35 mouse cellular contexts compared by ENCODE assay signal in the genomic region with DNA sequence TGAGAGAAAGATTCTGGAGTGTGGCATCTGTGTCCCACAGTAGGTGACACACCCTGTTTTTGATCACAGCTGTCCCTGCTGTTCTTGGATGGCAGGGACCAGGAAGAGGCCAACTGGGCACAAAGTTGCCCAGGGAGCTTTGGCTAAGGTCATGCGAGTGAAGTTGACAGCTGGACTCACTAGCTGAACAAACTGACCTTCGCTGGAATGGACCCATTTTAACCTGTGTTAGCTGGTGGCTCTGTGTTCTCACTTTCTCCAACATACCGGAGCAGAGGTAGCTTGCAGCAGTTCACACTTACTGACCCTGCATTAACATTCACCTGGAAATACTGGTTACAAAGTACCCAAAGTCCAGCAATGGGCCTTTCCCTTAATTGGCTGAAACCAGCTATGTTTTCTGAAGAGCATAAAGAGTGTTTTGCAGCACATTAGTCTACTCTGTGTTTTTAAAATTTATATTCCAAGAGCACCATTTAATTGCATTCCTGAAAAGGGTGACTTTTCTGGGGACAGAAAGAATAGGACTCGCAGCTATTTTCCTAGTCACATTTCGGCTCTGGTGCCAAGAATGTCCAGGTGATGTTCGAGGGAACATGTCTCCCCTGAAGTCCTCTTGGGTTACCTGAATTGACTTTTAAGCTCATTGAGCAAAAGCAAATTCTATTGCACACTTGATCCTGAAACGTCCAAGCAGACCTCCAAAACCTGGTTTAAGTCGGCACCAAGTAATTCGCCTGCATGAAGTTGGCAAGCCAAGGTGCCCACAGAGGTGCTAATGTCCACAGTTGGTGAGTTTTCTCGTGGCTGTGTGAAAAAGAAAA. TPM values are rescaled to one million over a fixed set of nuclear protein-coding genes. Genes with fewer than 3 reads are reported as not detected.
DNase-seq lines count a peak whose midpoint lies in the region; TF ChIP-seq lines count a peak whose summit lies in the region.
"Had no signal": no experiment of that assay in that cellular context is flagged by ENCODE, and none has a peak within 500 bp of the region (broad histone marks: within the 10 kb centered on the region; RNA-seq: fewer than 3 reads in every experiment).

No protein-coding gene starts in this region.

- DNase-seq in gastrocnemius, adult 2 months: peak; percentile 39
- no peak for DNase-seq in gastrocnemius, postnatal 36 days
- DNase-seq in kidney, adult 2 months: peak; percentile 81
- DNase-seq in kidney, postnatal 10 days: no peak
- peak; percentile 39 for DNase-seq in gastrocnemius, postnatal 14 days
- DNase-seq in kidney, postnatal 36 days: peak; percentile 54 to 71
- DNase-seq in ovary, postnatal 14 days (ENCODE audit: low spot score): no peak
- DNase-seq: adrenal gland, postnatal 14 days; cerebellum, adult 11-12 months; cerebellum, adult 9-11 months; heart, adult 2 months; heart, postnatal 10 days; liver, embryonic 13.5 days; lung, adult 18-20 months; lung, postnatal 4 days had no signal

- TF ChIP-seq POLR2A in kidney, adult 2 months (IDR thresholded peaks at IDR 0.05; ENCODE audit: low read depth, low read length): no peak

- 67% methylated on average over 10 of the region's 10 CpGs for WGBS in kidney, adult 2 months

- no peaks in the 10 kb centered on the region for H3K36me3 ChIP-seq in kidney, adult 2 months (ENCODE audit: control insufficient read depth, insufficient read depth, low read length)
- H3K36me3 ChIP-seq: heart, embryonic 13.5 days; hindbrain, embryonic 10.5 days; hindbrain, embryonic 15.5 days; limb, embryonic 13.5 days; liver, embryonic 13.5 days; midbrain, embryonic 12.5 days; neural tube, embryonic 12.5 days; stomach, embryonic 15.5 days had no signal

- no peaks in the 10 kb centered on the region for H3K27me3 ChIP-seq in kidney, adult 2 months (replicated peaks; ENCODE audit: control insufficient read depth, insufficient read depth, low read length)
- H3K27me3 ChIP-seq: heart, embryonic 13.5 days; hindbrain, embryonic 15.5 days; limb, embryonic 13.5 days; liver, embryonic 13.5 days; megakaryocyte, embryonic 14.5 days; midbrain, embryonic 12.5 days; neural tube, embryonic 12.5 days; stomach, embryonic 15.5 days had no signal

- intact Hi-C loops in gastrocnemius, adult 2 months (cut with DNase I): no loop called here
- intact Hi-C loops in gastrocnemius, postnatal 36 days (cut with DNase I): no loop called here
- intact Hi-C loops in gastrocnemius, postnatal 14 days (cut with DNase I; ENCODE audit: low total_unique reads): no loop called here

- no peak for TF ChIP-seq CTCF in gastrocnemius, adult 2 months (IDR thresholded peaks at IDR 0.05)
- TF ChIP-seq CTCF in kidney, adult 2 months (conservative IDR thresholded peaks at IDR 0.05; ENCODE audit: insufficient read depth, insufficient read length, low read depth, low read length): no peak

- peak overlapping the region; percentile 77 for H3K27ac ChIP-seq in gastrocnemius, adult 2 months
- H3K27ac ChIP-seq in kidney, adult 2 months (ENCODE audit: insufficient read depth, low read depth, low read length): peak overlapping the region; percentile 89
- H3K27ac ChIP-seq: heart, embryonic 13.5 days; hindbrain, embryonic 10.5 days; hindbrain, embryonic 15.5 days; kidney, postnatal 0 days; limb, embryonic 13.5 days; liver, embryonic 13.5 days; midbrain, embryonic 12.5 days; neural tube, embryonic 12.5 days; stomach, embryonic 15.5 days had no signal

- H3K4me1 ChIP-seq in kidney, adult 2 months (ENCODE audit: control insufficient read depth, insufficient read depth, low read length): peaks cover 7% of the 10 kb centered on the region
- H3K4me1 ChIP-seq: heart, embryonic 13.5 days; hindbrain, embryonic 10.5 days; hindbrain, embryonic 15.5 days; limb, embryonic 13.5 days; liver, embryonic 13.5 days; megakaryocyte, embryonic 14.5 days; midbrain, embryonic 12.5 days; neural tube, embryonic 12.5 days; stomach, embryonic 15.5 days had no signal

- H3K4me3 ChIP-seq in gastrocnemius, adult 2 months: no peak overlapping the region
- H3K4me3 ChIP-seq in kidney, adult 2 months (ENCODE audit: insufficient read depth, low read depth, low read length): no peak overlapping the region
- H3K4me3 ChIP-seq: erythroblast, embryonic 14.5 days; heart, adult 2 months; heart, embryonic 13.5 days; hindbrain, embryonic 10.5 days; hindbrain, embryonic 15.5 days; limb, embryonic 13.5 days; liver, embryonic 13.5 days; megakaryocyte, embryonic 14.5 days; midbrain, embryonic 12.5 days; myocyte; neural tube, embryonic 12.5 days; stomach, embryonic 15.5 days had no signal

RNA-seq across cellular contexts. Expression of a gene that starts 12.1 kb away (rescaled TPM):
- total RNA-seq in gastrocnemius, adult 2 months (2021): 10 to 100 TPM; 19.3 to 19.6 TPM
- total RNA-seq in gastrocnemius, postnatal 36 days (2021): 10 to 100 TPM; 19.2 to 24.8 TPM
- 917 and 1,191 TPM in 2 replicates for polyA plus RNA-seq in kidney, adult 2 months (2012; rRNA removed)
- total RNA-seq in gastrocnemius, postnatal 14 days (2021): 10 to 100 TPM; 21.0 to 24.7 TPM
- polyA plus RNA-seq: erythroblast, embryonic 14.5 days had no signal

RNA-seq across cellular contexts. Expression of a gene that starts 36.6 kb away (rescaled TPM):
- not detected for total RNA-seq in gastrocnemius, adult 2 months (2021)
- total RNA-seq in gastrocnemius, postnatal 36 days (2021): not detected
- polyA plus RNA-seq in kidney, adult 2 months (2012; rRNA removed): 0.16 and 0.33 TPM in 2 replicates
- not detected for total RNA-seq in gastrocnemius, postnatal 14 days (2021)
- total RNA-seq: adrenal gland, postnatal 14 days; heart, adult 2 months; heart, postnatal 10 days; layer of hippocampus, postnatal 25 days; left cerebral cortex, postnatal 36 days; MEL; midbrain, postnatal 0 days had no signal
- polyA plus RNA-seq: embryonic facial prominence, embryonic 14.5 days; erythroblast, embryonic 14.5 days; forebrain, embryonic 11.5 days; forebrain, embryonic 16.5 days; heart, adult 2 months; heart, embryonic 13.5 days; hindbrain, embryonic 10.5 days; hindbrain, embryonic 15.5 days; inflammation-experienced regulatory T-cells, adult 6 months; limb, embryonic 13.5 days; liver, embryonic 13.5 days; lung, postnatal 0 days; midbrain, embryonic 12.5 days; midbrain, postnatal 0 days; myocyte; neural tube, embryonic 12.5 days; stomach, embryonic 15.5 days had no signal

RNA-seq across cellular contexts. Expression of a gene that starts 55.2 kb away (rescaled TPM):
- not detected for total RNA-seq in gastrocnemius, adult 2 months (2021)
- not detected for total RNA-seq in gastrocnemius, postnatal 36 days (2021)
- polyA plus RNA-seq in kidney, adult 2 months (2012; rRNA removed): not detected in 2 replicates
- not detected for total RNA-seq in gastrocnemius, postnatal 14 days (2021)
- total RNA-seq: heart, adult 2 months had no signal
- polyA plus RNA-seq: embryonic facial prominence, embryonic 14.5 days; erythroblast, embryonic 14.5 days; forebrain, embryonic 11.5 days; heart, adult 2 months; heart, embryonic 13.5 days; lung, postnatal 0 days; midbrain, embryonic 12.5 days; myocyte; neural tube, embryonic 12.5 days had no signal

Comparison
In these comparisons a context has a peak if more than half of its experiments do, and no peak if none do; other contexts are left out.
1. DNase-seq: peak in gastrocnemius, adult 2 months (single experiment), kidney, adult 2 months (single experiment), gastrocnemius, postnatal 14 days (single experiment) and kidney, postnatal 36 days (2 of 2); none in gastrocnemius, postnatal 36 days (0 of 2), kidney, postnatal 10 days (single experiment) and ovary, postnatal 14 days (single experiment).